In genomic region chr2:30750025-30750424, GRCm38 (mm10) we compare ENCODE assay signal across 9 mouse cellular contexts. TPM values are rescaled to one million over a fixed set of nuclear protein-coding genes. Genes with fewer than 3 reads are reported as not detected.
A peak's percentile ranks its signal among the peaks of the same experiment; 100 is the strongest.
DNase-seq lines count a peak whose midpoint lies in the region; ATAC-seq lines count a peak whose summit lies in the region.
"Had no signal": no experiment of that assay in that cellular context is flagged by ENCODE, and none has a peak within 500 bp of the region (broad histone marks: within the 10 kb centered on the region; RNA-seq: fewer than 3 reads in every experiment).

No protein-coding gene starts in this region.

- H3K4me2 ChIP-seq in heart, embryonic 13.5 days, result no peak overlapping the region

- H3K4me1 ChIP-seq in megakaryocyte, embryonic 14.5 days, result peaks cover 41% of the 10 kb centered on the region
- H3K4me1 ChIP-seq in heart, embryonic 13.5 days, result peaks cover 20% of the 10 kb centered on the region

- 64% methylated on average over 5 of the region's 5 CpGs for WGBS in heart, embryonic 13.5 days

- H3K9me3 ChIP-seq in megakaryocyte, embryonic 14.5 days, result peaks cover 5% of the 10 kb centered on the region
- H3K9me3 ChIP-seq in heart, embryonic 13.5 days, result no peaks in the 10 kb centered on the region

- H3K36me3 ChIP-seq in megakaryocyte, embryonic 14.5 days (replicated peaks; ENCODE audit: low read length), result no peaks in the 10 kb centered on the region
- no peaks in the 10 kb centered on the region for H3K36me3 ChIP-seq in heart, embryonic 13.5 days

- DNase-seq in kidney, postnatal 10 days, result peak; percentile 43
- peak; percentile 62 for DNase-seq in retina, embryonic 14.5 days (ENCODE audit: low spot score)
- DNase-seq in urinary bladder, postnatal 25 days (ENCODE audit: low spot score), result no peak
- no peak for DNase-seq in ovary, postnatal 10 days (ENCODE audit: low spot score)

- H3K27ac ChIP-seq in heart, embryonic 13.5 days (replicated peaks), result peak overlapping the region; percentile 56

- no peak overlapping the region for H3K9ac ChIP-seq in heart, embryonic 13.5 days

- no peak for ATAC-seq in megakaryocyte, adult 5-6 weeks (ENCODE audit: poor library complexity, severe bottlenecking)
- no peak for ATAC-seq in heart, embryonic 13.5 days (ENCODE audit: extremely low read depth, insufficient number of reproducible peaks, low FRiP score, low TSS enrichment)
- ATAC-seq: Patski had no signal

- H3K27me3 ChIP-seq in megakaryocyte, embryonic 14.5 days (replicated peaks), result peaks cover 3% of the 10 kb centered on the region
- no peaks in the 10 kb centered on the region for H3K27me3 ChIP-seq in heart, embryonic 13.5 days (replicated peaks)
- H3K27me3 ChIP-seq: Patski had no signal

- H3K4me3 ChIP-seq in megakaryocyte, embryonic 14.5 days (replicated peaks), result peak overlapping the region; percentile 23
- no peak overlapping the region for H3K4me3 ChIP-seq in heart, embryonic 13.5 days

RNA-seq across cellular contexts. Expression of gene 1700001O22Rik, which starts 53.4 kb away (rescaled TPM):
- not detected in 2 replicates for polyA plus RNA-seq in megakaryocyte, embryonic 14.5 days (2012; ENCODE audit: insufficient read depth, low replicate concordance)
- not detected in 2 replicates for total RNA-seq in megakaryocyte, adult 5-6 weeks (2015)
- total RNA-seq in megakaryocyte, adult 5-6 weeks (2017), result 0.45 TPM in 1 of 2 replicates, not detected in the other
- 1.7 and 2.1 TPM in 2 replicates for polyA plus RNA-seq in heart, embryonic 13.5 days (2015; fragmentation: Nextera tagmentation; extraction: Ambion mirVana)
- total RNA-seq: megakaryocyte progenitor cell, adult 5-6 weeks had no signal

RNA-seq across cellular contexts. Expression of gene Ntmt1, which starts 57.6 kb away (rescaled TPM):
- polyA plus RNA-seq in megakaryocyte, embryonic 14.5 days (2012; ENCODE audit: insufficient read depth, low replicate concordance), result 10.3 and 36.9 TPM in 2 replicates
- total RNA-seq in megakaryocyte, adult 5-6 weeks (2015), result 4.1 and 9.5 TPM in 2 replicates
- 7.9 TPM in 2 replicates for total RNA-seq in megakaryocyte, adult 5-6 weeks (2017)
- polyA plus RNA-seq in heart, embryonic 13.5 days (2015; fragmentation: Nextera tagmentation; extraction: Ambion mirVana), result 72.7 and 81.4 TPM in 2 replicates

Comparison
In these comparisons a context has a peak if more than half of its experiments do, and no peak if none do; other contexts are left out.
1. DNase-seq: peak in kidney, postnatal 10 days (single experiment) and retina, embryonic 14.5 days (single experiment); none in urinary bladder, postnatal 25 days (single experiment) and ovary, postnatal 10 days (single experiment).